Mouse (Mus musculus): Measurements from ENCODE around the gene Cdh4.

DNA sequence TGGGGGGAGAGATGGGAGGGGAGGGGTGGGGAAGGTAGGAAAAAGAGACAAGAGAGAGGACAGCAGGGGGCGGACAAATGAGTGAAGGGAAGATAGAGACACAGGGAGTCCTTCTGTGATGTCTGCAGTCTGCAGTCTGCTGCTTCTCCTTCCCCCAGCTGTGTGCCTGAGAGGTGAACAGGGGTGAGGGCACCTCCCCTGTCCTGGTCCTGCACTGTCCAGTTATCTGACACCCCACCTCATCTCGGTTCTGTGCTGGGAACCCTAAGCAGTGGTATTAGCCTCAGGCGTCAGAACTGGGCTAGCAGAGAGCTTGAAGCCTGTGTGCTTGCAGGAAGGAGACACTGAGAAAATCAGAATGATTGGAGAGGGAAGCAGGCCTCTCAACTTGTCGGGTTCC lies 338.7 kb downstream of the Cdh4 start:
- TF ChIP-seq CTCF (IDR thresholded peaks at IDR 0.05; ENCODE audit: borderline replicate concordance, extremely low read depth, insufficient read depth, insufficient read length) (no peak), POLR2A (IDR thresholded peaks at IDR 0.05; ENCODE audit: borderline replicate concordance, extremely low read depth, insufficient read depth, insufficient read length, poor library complexity, severe bottlenecking) (no peak)

Measured in brain, embryonic 14.5 days (tissue).